Mouse (Mus musculus): ENCODE measurements at regions not wholly inside any gene's neighbourhood (a gene's known extent, or its start where the extent isn't known, plus 50 kb on each side); places are given as distances from the start of the nearest gene placed in this dataset.

DNA sequence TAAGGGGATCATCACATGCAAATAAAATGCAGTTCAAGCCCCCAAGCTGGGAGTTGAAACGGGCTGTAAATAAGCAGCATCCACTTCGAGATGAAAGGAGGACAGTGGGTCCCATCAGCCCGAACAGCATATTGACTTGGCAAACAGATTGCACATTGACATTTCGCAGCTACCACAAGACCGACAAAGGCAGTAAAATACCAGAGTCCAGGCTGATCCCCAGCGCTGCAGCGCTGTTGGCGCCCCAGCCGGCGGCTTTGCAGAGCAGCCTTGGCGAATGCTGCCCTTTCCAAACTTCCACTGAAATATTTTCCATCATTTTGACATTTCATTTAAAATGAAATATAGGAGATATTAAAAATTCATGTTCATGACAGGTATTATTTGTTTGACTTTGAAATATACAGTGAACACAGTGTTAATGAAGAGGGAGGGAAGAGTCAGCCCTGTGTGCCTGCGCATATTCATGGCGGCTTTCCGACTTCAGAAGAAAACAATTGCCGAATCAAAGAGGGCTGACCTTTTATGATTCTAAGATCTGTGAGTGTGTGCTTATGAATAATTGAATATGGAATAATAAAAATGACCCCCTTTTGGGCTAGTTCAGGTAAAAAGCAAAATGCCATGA is 98.4 kb downstream of the Sqor start:
- no peak for DNase-seq (ENCODE audit: low read depth)

DNA sequence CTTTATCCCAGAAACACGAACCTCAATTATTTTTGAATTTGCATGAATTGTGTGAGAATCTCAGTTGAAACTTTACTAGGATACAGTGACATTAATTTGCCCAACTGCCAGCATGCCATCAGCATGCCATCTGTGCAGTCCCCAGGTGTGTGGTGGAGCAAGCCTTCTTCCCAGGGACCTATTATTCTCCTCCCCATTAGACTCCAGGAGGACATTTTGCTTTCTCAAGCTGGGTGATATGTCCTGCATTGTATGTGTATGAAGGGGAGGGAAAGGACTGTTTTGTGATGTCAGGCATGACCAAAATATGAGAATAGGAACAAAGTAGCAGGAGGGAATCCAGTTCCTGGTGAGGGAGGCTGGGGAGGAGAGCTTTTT is 98.9 kb downstream of the Sqor start:
- DNase-seq (ENCODE audit: low read depth): no peak

DNA sequence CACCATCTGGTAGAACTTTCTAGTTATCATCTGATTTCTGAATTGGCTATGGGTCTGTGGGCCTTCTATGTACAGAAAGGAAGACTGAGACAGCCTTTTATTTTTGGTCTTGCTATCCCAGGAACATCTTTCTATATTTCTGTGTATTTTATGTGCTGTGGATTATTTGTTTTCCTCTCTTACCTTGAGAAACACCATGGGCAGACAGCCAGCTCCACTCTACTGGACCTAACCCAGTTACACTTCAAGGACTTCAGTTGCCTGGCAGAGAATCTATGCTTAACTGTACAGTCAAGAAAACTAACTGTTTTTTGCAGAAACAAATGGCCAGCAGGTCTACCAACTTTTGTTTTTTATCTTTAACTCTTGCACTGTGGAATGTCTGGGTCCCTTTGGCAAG is 122.1 kb downstream of the Sqor start:
- DNase-seq (ENCODE audit: low read depth): no peak

DNA sequence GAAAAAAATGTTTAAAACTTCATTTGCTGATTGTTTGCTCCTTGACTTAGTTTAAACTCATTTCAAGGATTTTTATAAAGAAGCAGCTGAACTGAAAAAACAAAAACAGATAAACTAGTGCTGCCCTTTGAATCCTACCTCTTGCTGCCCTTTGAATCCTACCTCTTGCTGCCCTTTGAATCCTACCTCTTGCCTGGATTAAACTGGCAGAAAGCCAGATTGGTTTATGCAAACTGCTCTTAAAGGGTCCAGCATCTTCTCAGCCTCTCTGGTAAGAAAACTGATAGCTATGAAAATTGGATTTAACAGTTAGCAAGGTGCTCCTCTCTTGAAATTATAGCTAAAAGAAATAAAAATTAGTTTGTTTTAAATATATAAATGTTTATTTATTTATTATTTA is 122.5 kb downstream of the Sqor start:
- no peak for DNase-seq (ENCODE audit: low read depth)

DNA sequence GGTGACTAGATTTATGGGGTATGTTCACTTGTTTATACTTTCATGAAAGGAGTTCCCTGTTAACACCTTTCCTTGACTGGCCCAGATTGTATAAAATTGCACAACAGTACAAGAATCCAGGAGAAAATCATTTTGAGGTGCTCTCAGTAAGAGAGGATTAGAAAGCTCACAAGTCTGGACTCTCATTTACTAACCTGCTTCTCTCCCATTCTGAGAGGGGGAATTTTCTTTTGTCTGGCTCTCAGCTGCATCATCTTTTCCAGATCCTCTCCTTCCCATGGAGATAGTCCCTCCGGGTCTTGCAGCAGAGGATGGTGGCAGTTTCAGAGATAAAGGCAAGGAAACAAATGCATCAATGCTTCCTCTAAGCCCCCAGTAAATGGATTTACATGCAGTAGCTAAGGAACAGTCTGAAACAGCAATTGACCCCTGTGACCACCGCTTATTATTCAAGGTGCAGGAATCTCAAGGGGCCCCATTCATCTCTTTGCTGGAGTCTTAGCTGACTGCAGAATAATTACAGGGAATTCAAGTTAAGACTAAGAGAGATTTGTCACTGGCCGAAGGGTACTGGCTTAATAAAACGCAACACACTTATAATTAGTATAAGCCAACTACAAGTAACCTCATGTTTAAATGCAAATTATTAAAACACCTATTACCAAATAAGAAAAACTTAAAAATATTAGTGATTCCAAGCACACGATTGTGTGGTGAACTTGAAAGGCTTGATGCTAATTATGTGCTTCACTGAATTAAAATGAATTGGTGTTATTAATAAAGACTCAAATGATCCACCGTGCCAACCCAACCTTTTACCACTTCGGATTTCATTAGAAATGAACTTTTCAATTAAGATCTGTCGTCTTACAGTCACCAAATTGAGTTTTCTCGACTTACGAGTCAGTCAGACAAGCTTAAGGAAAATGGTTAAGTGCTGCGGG is 140.4 kb downstream of the Sqor start:
- no peak for DNase-seq (ENCODE audit: low read depth)

DNA sequence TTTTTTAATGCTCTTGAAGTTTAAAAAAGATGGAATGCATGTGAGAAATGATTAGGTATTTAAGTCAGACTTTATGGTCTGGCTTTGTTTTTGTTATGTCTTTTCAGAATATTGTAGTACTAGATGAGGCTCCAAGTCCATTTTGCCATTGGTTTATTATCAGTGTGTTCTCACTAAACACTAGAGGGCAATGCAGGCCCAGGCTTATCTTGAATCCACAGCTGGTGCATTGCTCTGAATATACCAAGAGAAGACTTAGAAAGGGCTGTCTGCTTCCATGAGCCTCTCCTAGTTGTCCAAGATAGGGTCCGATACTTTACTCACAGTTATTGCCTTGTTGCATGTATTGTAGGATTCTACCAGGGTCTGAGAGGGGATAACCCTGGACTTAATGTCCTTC is 151.7 kb downstream of the Sqor start:
- peak; percentile 17 for DNase-seq (ENCODE audit: low read depth)

DNA sequence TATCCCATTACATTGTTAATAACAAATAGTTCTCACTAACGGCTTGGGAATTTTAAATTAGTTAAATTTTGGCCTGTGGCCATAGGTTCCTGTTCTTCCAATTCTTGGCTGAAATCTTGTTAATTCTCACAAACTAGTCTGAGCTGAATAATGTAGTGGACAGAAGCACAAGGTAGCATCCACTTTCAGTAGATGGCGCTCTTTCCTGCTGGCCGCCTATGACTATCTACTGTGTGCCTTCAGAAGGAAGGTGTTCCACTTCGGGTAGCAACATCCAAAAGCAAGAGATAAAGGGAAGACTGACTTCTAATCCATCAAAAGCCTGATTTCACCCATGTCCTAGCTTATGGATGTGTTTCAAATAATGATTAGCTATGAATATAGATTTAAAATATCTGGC is 172.9 kb downstream of the Sqor start:
- peak; percentile 6 for DNase-seq (ENCODE audit: low read depth)

DNA sequence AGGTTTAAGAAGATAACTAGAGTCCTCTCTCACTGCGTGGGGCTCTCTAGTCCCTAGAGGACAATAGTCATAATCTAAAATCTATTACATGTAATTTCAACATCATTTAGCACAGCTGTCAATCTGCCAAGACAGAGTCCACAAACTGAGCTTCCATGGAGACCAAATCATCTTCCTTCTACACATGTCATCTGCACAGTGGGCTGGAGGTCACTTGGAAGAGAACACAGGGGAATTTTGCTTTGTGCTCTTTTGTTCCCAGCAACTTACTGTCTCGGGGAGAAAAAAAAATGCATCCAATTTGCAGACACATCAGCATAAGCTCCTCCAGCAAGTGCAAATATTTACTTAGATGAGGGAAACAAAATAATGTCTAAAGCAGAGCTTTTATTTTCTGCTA is 179.8 kb downstream of the Sqor start:
- no peak for DNase-seq (ENCODE audit: low read depth)

DNA sequence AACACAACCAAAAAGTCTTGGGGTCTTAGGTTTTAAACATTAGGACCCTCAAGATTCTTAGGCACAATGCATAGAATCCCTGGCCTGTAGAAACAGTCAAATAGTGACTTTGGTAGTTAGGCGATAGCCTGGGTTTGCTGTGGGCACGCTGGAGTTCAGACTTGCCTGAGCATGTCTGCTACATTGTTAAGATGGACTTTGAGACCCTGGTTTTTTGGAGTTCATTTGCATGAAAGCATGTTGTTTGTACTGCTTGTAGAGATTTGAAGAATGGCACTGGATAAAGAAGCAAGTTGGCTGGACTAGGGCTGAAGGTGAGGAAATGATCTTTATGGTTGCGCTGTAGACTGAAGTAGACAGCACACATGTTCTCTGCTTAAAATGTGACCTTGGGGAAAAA is 180.9 kb downstream of the Sqor start:
- no peak for DNase-seq (ENCODE audit: low read depth)

DNA sequence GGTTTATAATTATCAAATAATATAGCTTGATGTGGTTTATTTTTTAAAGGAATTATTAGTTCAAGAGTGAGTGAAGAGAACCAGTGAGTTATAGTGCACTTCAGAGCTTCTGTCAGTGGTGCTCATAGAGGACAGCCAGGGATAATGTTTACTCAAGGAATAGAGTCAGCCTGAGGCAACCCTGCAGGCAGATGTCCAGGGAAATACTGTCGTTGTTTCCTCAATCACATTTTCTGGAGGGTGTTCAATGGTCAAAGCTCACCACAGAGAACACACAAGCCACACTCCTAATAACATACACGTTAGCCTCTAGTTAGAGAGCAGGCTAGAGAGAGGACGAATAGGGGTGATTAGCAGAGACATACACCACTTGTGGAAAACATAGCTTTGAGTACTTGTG is 184.0 kb downstream of the Sqor start:
- DNase-seq (ENCODE audit: low read depth): no peak

DNA sequence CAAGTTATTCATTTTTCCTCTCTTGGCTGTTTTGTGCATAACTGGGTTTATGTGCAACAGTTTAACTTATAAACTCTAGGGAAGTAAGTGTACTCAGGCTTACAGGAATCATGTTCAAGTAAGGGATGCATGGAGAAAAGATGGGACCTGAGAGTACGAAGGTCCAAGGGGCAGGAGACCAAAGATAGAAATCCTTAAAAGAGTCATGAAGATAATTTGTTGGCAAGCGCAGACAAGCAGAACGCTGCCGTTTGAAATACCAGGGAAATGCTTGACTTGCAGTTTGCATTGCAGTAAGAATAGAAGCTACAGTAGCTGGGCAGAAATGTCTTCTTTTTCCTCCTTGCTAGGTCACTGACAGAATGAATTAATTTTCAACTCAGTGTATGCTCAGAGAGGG is 196.7 kb downstream of the Sqor start:
- DNase-seq (ENCODE audit: low read depth): no peak

DNA sequence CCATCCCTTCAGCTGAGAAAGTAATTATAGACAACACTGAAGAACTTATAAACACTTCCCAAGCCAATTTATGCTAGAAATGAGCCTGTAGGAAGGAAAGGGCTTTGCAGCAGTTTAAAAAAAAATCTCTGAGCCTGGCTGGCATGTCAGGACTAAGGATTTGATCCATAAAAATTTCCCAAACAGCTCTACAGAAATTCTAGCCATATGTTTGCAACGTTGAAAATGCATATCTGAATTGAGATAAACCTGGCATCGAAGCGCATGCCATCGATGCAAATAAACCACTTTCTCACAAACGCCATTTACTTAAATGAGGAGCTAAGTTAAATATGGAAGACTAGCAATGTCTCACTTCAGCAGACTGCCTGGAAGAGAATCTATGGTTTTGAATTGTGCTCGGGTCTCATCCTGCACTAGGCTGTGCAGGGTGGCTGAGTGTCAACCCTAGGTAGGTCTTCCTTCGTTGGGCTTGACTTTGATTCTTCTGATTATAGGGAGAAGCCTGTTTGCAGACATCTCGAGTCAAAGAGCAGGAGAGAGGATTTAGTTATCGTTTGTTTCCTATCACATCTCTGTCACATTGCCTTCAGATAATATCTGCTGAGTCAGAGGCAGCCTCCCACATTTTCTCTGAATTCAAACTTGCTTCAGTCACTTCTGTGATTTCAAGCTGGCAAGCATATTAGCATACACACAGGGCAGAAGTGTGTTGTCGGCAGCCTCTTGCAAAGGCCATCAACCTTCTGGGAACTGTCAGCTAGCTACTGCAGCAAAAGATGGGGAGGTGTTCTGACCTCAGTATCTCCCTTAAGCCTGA is 204.0 kb downstream of the Sqor start:
- DNase-seq (ENCODE audit: low read depth): no peak

All from NIH3T3 (cell line).